Mouse (Mus musculus) adrenal gland, adult (tissue): ENCODE measurements at regions not wholly inside any gene's neighbourhood (a gene's known extent, or its start where the extent isn't known, plus 50 kb on each side); places are given as distances from the start of the nearest gene placed in this dataset.
A peak's percentile ranks its signal among the peaks of the same experiment; 100 is the strongest.
"Not testable (repeated sequence)": the region's sequence is repeated elsewhere in the genome, so short reads cannot be mapped to it uniquely, and the experiment has no call there.

Source experiments
- DNase-seq, 2 experiments: peaks; one replicate each; pipeline ENCODE4 v3.0.0; 2022 to 2023; ENCODE audit warnings: low spot score in 1 of 2; ENCODE audit not compliant: inconsistent age in 2 of 2

GRCm38 (mm10) chr7:73611866-73612751 lies 70.5 kb upstream of the Chd2 start:
- peak in 1 of 2 experiments; percentile 77 for DNase-seq

GRCm38 (mm10) chr7:73608804-73609275 lies 67.2 kb upstream of the Chd2 start:
- peak in 1 of 2 experiments; percentile 72 for DNase-seq

DNA sequence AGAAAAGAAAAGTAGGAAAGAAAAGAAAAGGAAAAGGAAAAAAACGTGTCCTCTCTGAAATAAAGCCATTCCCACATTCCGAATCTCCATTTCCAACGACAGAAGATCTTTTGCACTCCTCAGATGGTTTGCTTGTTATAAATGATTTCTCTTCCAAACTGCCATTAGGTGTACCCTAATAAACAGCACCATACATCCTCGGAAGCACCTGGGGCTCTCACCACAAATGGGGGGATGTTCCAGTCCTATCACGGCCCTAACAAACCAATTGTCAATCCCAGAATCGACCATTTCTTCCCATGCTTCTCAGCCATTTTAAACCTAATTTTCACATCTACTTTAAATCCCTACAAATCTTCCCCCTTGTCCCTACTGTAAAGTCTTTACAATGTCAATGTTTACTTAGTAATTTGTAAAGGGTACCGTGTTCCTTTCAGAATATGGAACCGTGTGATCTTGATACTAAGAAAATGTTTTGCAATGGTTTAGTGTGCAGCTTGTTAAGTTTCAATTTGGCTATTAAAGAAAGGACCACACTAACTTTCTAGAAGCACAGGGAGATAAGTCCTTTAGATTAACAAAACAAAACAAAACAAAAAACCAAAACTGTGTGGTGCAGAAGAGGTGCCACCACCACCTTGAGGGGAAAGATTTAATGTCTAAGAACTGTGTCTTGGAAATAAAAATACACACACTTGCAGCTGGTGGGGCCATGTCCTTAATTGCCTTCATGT lies 66.6 kb upstream of the Chd2 start:
- DNase-seq, result peak in 1 of 2 experiments; percentile 73

- DNase-seq, result peak in 1 of 2 experiments; percentile 84
These were observed 65.9 kb upstream of the Chd2 start for GRCm38 (mm10) chr7:73607450-73608005.

GRCm38 (mm10) chr7:73606677-73607449 lies 65.2 kb upstream of the Chd2 start:
- peak; percentile 96 to 98 for DNase-seq

- no peak for DNase-seq
These were observed 63.0 kb upstream of the Chd2 start for GRCm38 (mm10) chr7:73604597-73604996.

GRCm38 (mm10) chr7:73602815-73603551 lies 61.4 kb upstream of the Chd2 start:
- DNase-seq, result no peak

DNA sequence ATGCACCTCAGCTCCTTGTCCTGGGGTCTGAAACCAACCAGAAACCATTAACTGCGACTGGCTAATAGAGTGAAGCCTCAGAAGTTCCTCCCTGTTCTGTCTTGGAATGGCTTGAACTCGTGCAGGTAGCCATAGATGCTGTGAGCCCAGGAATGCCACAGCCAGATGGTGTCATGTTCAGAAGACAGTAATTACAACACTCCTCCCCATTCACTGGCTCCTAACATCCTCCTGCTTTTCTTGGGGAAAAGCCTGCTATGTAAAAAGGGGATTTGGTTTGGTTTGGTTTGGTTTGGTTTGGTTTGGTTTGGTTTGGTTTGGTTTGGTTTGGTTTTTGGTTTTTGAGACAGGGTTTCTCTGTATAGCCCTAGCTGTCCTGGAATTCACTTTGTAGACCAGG lies 59.7 kb upstream of the Chd2 start:
- DNase-seq, result no peak

DNA sequence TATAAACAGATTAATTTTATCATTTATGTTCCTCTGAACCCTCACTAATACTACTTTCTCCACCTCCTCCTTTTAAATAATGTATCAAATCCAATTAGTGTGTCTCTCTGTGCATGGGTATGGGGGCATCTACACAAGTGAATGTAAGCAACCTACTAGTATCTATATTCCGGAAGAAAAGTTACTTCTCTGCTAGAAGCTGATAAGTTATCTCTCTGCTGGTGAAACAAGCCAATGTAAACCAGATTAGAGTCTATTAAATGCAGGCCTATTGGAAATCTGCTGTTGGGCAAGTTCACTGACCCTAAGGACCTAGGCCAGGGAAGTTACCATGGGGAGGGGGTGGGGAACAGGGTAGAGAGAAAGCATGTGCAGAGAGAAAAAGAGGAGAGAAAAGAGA lies 59.1 kb upstream of the Chd2 start:
- no peak for DNase-seq

DNA sequence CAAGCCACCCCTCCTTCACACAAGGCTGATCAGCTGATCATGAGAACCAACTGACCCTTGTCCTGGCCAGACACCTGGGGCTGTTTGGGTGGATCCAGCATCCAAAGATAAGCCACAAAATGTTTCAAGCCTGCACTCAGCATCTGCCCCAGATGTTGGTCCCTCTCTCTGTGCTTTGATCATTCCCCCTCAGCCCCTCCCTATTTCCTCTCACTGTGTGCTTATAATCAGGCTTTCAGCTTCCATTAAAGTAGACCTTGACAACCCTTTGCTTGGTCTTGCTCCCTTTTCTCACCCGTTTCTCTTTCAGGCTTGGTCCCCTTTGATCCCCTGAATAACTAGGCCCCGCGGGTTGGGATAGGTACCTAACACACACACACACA lies 58.4 kb upstream of the Chd2 start:
- not testable (repeated sequence) for DNase-seq

DNA sequence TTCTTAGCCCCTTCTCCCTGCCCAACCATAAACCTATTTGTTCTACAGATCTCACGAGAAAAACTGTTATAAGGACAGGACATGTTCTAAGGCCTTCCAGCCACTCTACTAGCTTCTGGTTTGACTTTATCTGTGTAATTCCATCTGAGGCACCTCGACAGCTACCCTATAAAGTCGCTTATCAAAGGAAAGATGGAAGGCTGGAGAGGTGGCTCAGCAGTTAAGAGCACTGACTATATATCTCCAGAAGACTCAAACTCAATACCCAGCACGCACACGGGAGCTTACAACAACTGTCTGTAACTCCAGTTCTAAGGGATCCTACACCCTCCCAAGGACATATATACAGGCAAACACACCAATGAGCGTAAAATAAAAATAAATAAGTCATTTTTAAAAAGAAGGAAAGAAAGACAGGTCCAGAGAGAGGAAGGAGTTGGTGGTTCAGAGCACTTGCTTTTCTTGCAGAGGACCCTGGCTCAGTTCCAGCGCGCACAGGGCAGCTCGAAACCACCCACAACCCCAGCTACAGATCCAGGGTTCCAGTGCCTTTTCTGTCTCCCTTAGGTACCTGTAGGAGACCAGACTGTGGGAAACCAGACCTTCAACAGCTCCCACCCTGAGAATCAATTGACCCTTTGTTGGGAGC lies 57.8 kb upstream of the Chd2 start:
- no peak for DNase-seq

DNA sequence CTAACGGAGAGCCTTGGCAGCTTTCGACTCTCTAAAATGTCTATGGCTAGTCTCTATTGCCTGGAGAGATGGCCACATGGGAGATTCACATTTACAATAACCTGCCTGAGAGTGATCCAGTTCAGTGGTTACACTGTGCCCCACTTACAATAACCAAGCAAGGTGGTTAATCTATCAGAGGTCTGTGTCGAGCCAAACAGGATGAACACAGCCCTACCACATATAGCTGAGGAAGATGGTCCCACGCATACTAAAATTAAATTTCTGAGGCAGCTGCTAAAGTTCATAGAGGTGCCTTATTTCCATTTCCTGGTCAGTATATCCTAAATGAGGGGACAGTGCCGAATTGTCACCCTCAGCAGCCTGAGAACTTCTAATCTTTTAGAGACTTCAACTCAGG lies 56.3 kb upstream of the Chd2 start:
- DNase-seq, result no peak

DNA sequence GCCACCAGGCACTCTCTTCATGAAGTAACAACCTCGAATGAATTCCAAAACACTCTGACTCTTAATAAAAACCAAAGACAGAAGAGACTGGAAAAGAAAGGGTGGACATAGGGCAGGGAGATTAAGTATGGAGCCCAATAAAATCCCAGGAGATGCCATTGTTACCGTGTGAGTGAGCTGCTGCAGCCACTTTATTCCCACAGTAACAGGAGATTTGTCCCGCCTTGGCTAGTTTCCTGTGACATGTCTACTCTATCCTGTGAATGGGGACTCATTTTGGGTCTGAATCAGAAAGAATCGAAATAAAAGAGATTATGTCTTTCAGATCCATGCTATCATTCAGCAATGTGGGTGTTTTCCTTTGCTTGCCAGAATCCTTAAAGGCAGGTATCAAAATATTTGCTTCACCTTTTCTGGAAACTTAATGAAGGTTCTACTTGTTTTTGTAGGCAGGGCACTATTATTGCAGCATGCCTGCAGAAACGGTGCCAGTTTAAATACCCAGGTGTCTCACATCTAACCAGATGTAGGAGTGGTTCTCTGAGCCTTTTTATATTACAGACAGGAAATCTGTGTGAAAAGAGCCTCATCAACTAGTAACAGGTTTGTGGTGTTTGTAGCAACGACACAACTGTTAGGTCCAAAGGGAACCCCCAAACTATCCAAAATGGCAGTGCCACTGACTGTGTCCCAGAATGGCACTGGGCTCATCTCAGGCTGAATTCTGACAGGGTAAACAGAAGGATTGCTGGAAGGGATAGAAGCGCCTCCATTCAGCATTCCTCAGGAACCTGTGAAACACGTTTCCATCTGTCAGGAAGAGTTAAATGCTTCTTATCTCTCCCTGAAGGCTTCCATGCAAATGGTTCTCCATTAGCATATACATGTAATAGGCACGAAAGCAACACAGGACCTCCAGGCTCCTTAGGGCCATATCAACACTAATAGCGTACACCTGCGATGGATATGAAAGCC lies 55.5 kb upstream of the Chd2 start:
- DNase-seq, result no peak

DNA sequence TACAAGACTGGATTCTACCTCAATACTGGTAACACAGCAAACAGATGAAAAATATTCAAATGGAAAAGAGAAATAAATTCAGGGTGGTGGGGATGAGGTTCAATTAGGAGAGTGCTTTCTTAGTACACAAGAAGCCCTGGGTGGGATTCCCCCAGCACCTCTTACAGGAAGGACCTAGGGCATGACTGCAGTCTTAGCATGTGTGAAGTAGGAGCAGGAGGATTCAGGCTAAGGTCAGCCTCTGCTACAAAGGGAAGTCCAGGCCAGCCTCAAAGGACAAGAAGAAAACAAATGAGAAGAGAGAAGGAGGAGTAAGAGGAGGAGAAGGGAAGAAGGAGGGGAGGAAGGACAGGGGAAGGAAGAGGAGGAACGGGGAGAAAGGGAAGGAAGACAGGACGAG lies 54.8 kb upstream of the Chd2 start:
- DNase-seq, result peak in 1 of 2 experiments; percentile 40

DNA sequence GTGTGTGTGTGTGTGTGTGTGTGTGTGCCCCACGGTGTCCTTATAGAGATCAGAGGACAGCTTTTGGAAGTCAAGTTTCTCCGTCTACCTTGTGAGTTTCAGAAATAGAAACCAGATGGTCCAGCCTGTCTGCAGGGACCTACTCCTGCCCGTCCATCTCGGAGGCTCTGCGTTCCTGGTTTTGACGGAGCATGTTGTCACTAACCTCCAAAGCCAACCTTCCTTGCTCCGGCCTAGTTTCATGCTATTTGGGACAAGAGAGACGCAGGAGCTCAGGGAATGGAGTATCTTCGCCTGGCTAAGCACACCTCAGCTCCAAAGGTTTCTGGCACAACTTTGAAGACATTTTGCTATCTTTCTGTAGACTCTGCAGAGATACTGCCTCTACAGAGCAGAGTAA lies 54.2 kb upstream of the Chd2 start:
- peak in 1 of 2 experiments; percentile 73 for DNase-seq

- DNase-seq, result peak; percentile 95 to 96
These were observed 53.7 kb upstream of the Chd2 start for GRCm38 (mm10) chr7:73595140-73595825.

- peak; percentile 53 to 80 for DNase-seq
These were observed 53.0 kb upstream of the Chd2 start for GRCm38 (mm10) chr7:73594492-73595139.
